Mouse (Mus musculus): ENCODE data around the gene Lrrc66. TPM values are rescaled to one million over a fixed set of nuclear protein-coding genes. Genes with fewer than 3 reads are reported as not detected.

The Lrrc66 gene
- total and polyA plus RNA-seq, 3 experiments: 1.1 TPM; not detected in 1

DNA sequence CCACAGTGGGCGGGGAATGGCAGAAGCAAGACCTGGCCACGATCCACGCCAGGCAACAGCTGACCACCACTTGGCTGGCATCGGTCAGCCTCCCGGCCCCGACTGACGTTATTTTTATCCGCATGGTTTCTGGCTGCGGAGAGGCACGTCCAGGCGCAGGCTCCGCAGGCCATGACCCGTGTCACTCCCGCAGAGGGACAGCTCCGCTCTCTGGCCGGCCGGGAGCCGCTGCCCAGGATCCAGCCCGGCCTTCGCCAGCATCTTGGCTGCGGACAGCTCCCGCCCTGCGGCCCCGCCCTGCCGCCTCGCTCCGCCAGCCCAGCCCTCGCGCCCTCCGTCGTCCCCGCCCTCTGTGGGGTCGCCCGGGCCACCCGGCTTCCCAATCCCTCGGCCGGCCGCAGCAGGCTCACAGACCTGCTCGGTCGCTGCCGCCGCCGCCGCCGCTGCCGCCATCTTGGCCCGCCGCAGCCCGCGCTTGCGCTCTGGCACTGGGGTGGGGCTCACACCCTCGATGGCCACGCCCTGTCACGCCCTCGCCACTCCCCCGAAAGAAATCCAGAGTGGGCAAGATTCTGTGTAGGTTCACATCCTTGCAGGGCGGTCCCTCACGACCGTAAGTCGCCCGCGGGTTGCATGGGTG, 15.1 kb upstream of the Lrrc66 start, which contains the start of gene Sgcb (continued):
- no peak for TF ChIP-seq BHLHE40 (IDR thresholded peaks at IDR 0.05; ENCODE audit: borderline replicate concordance, low read depth, low read length)
- no peak for TF ChIP-seq JUND (IDR thresholded peaks at IDR 0.05; ENCODE audit: low read depth, low read length)

DNA sequence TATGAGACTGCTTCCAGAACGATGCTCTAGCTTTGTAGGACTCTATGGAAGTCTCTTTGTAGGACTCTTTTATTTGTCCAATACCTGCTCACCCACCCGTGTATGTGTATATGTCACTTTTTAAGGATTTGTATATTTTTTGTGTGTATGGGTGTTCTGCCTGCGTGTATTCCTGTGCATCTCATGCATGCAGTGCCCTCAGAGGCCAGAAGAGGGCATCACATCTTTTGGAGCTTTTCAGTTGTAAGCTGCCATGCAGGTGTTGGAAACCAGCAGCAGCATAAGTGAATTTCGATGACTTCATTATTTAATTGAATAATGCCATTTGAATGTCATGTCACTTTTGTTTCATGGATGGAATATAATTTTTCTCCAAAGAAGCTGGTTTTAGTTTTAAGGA, 9.8 kb upstream of the Lrrc66 start:
- no peaks in the 10 kb centered on the region; a peak in 1 of 4 replicates for H3K4me1 ChIP-seq (ENCODE audit: control insufficient read depth in 1 of 2, insufficient read depth in 2 of 2, low read length in 2 of 2)
- no peak overlapping the region for H3K27ac ChIP-seq (ENCODE audit: control insufficient read depth, low read depth, low read length)
- H3K9ac ChIP-seq (ENCODE audit: control insufficient read depth, low read depth, low read length, poor library complexity, severe bottlenecking): no peak overlapping the region
- H3K27me3 ChIP-seq (ENCODE audit: control insufficient read depth in 1 of 2, insufficient read depth in 2 of 2, low read length in 2 of 2): no peaks in the 10 kb centered on the region
- no peaks in the 10 kb centered on the region for H3K79me2 ChIP-seq (ENCODE audit: control insufficient read depth, insufficient read depth, low read length, poor library complexity)
- H3K4me3 ChIP-seq (ENCODE audit: control insufficient read depth in 1 of 2, insufficient read depth in 1 of 2, low read depth in 2 of 2, low read length in 2 of 2): no peak overlapping the region
- TF ChIP-seq POLR2AphosphoS2 (IDR thresholded peaks at IDR 0.05; ENCODE audit: low read length) (no peak), RAD21 (IDR thresholded peaks at IDR 0.05; ENCODE audit: low read depth, low read length) (peak; percentile 15; the same call in 1 of the 2 replicates), SMC3 (IDR thresholded peaks at IDR 0.05; ENCODE audit: low read depth, low read length) (peak; percentile 52), E2F4 (IDR thresholded peaks at IDR 0.05; ENCODE audit: borderline replicate concordance, low read depth, low read length) (no peak), ZC3H11A (IDR thresholded peaks at IDR 0.05; ENCODE audit: low read depth, low read length) (0 out of 2 replicates have a peak, but pooled peaks have one; percentile 11), CTCF (IDR thresholded peaks at IDR 0.05 in 2 of 3, conservative IDR thresholded peaks at IDR 0.05 in 1 of 3; ENCODE audit: control insufficient read depth in 1 of 3, insufficient read depth in 1 of 3, low read depth in 2 of 3, low read length in 3 of 3, poor library complexity in 1 of 3, severe bottlenecking in 1 of 3) (peak; percentile 51 to 61 (median 52))
- peaks cover 0 to 3% of the 10 kb centered on the region in 2 experiments; a peak in 1 of 4 replicates for H3K36me3 ChIP-seq (ENCODE audit: control insufficient read depth in 1 of 2, insufficient read depth in 2 of 2, low read length in 2 of 2)
- no peaks in the 10 kb centered on the region for H3K9me3 ChIP-seq (replicated peaks; ENCODE audit: insufficient read depth, low read length)
- DNase-seq (ENCODE audit: low read depth, low spot score): peak; percentile 71

DNA sequence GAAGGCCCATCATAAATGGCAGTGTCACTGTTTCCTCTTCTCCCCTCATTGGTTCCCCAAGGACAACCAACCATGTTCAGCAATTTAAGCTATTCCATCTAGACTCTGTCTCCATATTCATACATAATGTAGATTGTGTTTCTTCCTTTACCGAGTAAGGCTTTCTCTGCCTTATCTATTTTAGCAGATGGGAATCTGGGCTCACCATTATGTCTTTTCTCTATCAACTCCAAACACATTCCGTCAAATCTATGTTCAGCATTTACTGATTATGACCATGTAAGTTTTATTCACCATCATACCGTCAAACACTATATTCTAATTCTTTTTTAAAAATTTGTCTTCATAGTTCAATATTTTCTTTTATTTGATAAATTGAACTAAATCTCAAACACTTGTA, 8.7 kb upstream of the Lrrc66 start:
- peaks cover 0 to 3% of the 10 kb centered on the region in 2 experiments; a peak in 1 of 4 replicates for H3K36me3 ChIP-seq (ENCODE audit: control insufficient read depth in 1 of 2, insufficient read depth in 2 of 2, low read length in 2 of 2)

More for the DNA sequence above, 8.7 kb upstream of the Lrrc66 start:
- DNase-seq (ENCODE audit: low read depth, low spot score): no peak
- Histone ChIP-seq H3K9me3 (replicated peaks; ENCODE audit: insufficient read depth, low read length) (no peaks in the 10 kb centered on the region), H3K27ac (ENCODE audit: control insufficient read depth, low read depth, low read length) (no peak overlapping the region), H3K79me2 (ENCODE audit: control insufficient read depth, insufficient read depth, low read length, poor library complexity) (no peaks in the 10 kb centered on the region), H3K27me3 (ENCODE audit: control insufficient read depth in 1 of 2, insufficient read depth in 2 of 2, low read length in 2 of 2) (no peaks in the 10 kb centered on the region), H3K4me3 (ENCODE audit: control insufficient read depth in 1 of 2, insufficient read depth in 1 of 2, low read depth in 2 of 2, low read length in 2 of 2) (no peak overlapping the region), H3K9ac (ENCODE audit: control insufficient read depth, low read depth, low read length, poor library complexity, severe bottlenecking) (no peak overlapping the region), H3K4me1 (ENCODE audit: control insufficient read depth in 1 of 2, insufficient read depth in 2 of 2, low read length in 2 of 2) (no peaks in the 10 kb centered on the region; a peak in 1 of 4 replicates)
- TF ChIP-seq MEF2A (IDR thresholded peaks at IDR 0.05; ENCODE audit: extremely low read depth, insufficient replicate concordance, low read depth, low read length, poor library complexity, severe bottlenecking): no peak
- no peak for TF ChIP-seq CHD1 (IDR thresholded peaks at IDR 0.05; ENCODE audit: low read depth, low read length)
- TF ChIP-seq MYC (IDR thresholded peaks at IDR 0.05; ENCODE audit: low read depth, low read length): no peak
- peak; percentile 73 for TF ChIP-seq TCF12 (IDR thresholded peaks at IDR 0.05; ENCODE audit: low read depth, low read length)
- TF ChIP-seq ETS1 (IDR thresholded peaks at IDR 0.05; ENCODE audit: low read depth, low read length): no peak
- TF ChIP-seq MAFK (IDR thresholded peaks at IDR 0.05; ENCODE audit: borderline replicate concordance, low read depth, low read length): no peak
- peak; percentile 78 for TF ChIP-seq RCOR1 (IDR thresholded peaks at IDR 0.05; ENCODE audit: low read depth, low read length)
- peak in 1 of 2 experiments; percentile 53; a peak in 1 of 4 replicates for TF ChIP-seq EP300 (IDR thresholded peaks at IDR 0.05; ENCODE audit: low read depth in 1 of 2, low read length in 2 of 2)
- peak; percentile 37; the same call in 1 of the 2 replicates for TF ChIP-seq GATA1 (IDR thresholded peaks at IDR 0.05; ENCODE audit: low read depth, low read length)
- no peak for TF ChIP-seq MAZ (IDR thresholded peaks at IDR 0.05; ENCODE audit: low read depth, low read length)
